Mouse (Mus musculus): ENCODE data around the gene Ntn1. TPM values are rescaled to one million over a fixed set of nuclear protein-coding genes. Genes with fewer than 3 reads are reported as not detected.

Gene Ntn1
- polyA plus RNA-seq, 1 experiment from 2014 or later: 25.7 TPM

- H3K4me1 ChIP-seq: peaks cover 13% of the 10 kb centered on the region; the same call in 1 of the 2 replicates
- no peaks in the 10 kb centered on the region for H3K9me3 ChIP-seq (replicated peaks)
- no peak for ATAC-seq (ENCODE audit: low FRiP score)
- H3K4me3 ChIP-seq (replicated peaks): no peak overlapping the region
- 85% methylated on average over 13 of the region's 13 CpGs for WGBS
- no peak overlapping the region for H3K4me2 ChIP-seq
- no peak overlapping the region for H3K27ac ChIP-seq (replicated peaks)
- H3K9ac ChIP-seq (replicated peaks): no peak overlapping the region
- no peaks in the 10 kb centered on the region for H3K36me3 ChIP-seq
- H3K27me3 ChIP-seq (replicated peaks): no peaks in the 10 kb centered on the region
These were observed 177.5 kb downstream of the Ntn1 start for GRCm38 (mm10) chr11:68223143-68223542.

GRCm38 (mm10) chr11:68222209-68222608 lies 178.4 kb downstream of the Ntn1 start:
- 94% methylated on average over 7 of the region's 7 CpGs for WGBS
- H3K4me3 ChIP-seq (replicated peaks): no peak overlapping the region
- H3K9me3 ChIP-seq (replicated peaks): no peaks in the 10 kb centered on the region
- H3K4me1 ChIP-seq: peaks cover 12% of the 10 kb centered on the region; the same call in 1 of the 2 replicates
- H3K4me2 ChIP-seq: no peak overlapping the region
- no peak overlapping the region for H3K27ac ChIP-seq (replicated peaks)
- H3K27me3 ChIP-seq (replicated peaks): no peaks in the 10 kb centered on the region
- ATAC-seq (ENCODE audit: low FRiP score): no peak
- H3K36me3 ChIP-seq: no peaks in the 10 kb centered on the region
- no peak overlapping the region for H3K9ac ChIP-seq (replicated peaks)

- Histone ChIP-seq H3K9ac (replicated peaks) (no peak overlapping the region), H3K36me3 (no peaks in the 10 kb centered on the region), H3K4me2 (no peak overlapping the region), H3K27ac (replicated peaks) (no peak overlapping the region), H3K4me1 (peaks cover 17% of the 10 kb centered on the region), H3K27me3 (replicated peaks) (no peaks in the 10 kb centered on the region), H3K9me3 (replicated peaks) (no peaks in the 10 kb centered on the region), H3K4me3 (replicated peaks) (no peak overlapping the region)
- WGBS: 94% methylated on average over 4 of the region's 4 CpGs
- no peak for ATAC-seq (ENCODE audit: low FRiP score)
These were observed 179.9 kb downstream of the Ntn1 start for GRCm38 (mm10) chr11:68220733-68221132.

GRCm38 (mm10) chr11:68216041-68216440 lies 184.6 kb downstream of the Ntn1 start:
- Histone ChIP-seq H3K4me3 (replicated peaks) (no peak overlapping the region), H3K36me3 (no peaks in the 10 kb centered on the region), H3K4me2 (no peak overlapping the region), H3K9ac (replicated peaks) (no peak overlapping the region), H3K9me3 (replicated peaks) (no peaks in the 10 kb centered on the region), H3K27ac (replicated peaks) (peak overlapping the region; percentile 42), H3K27me3 (replicated peaks) (no peaks in the 10 kb centered on the region), H3K4me1 (peaks cover 34% of the 10 kb centered on the region)
- WGBS: 39% methylated on average over 11 of the region's 11 CpGs
- no peak for ATAC-seq (ENCODE audit: low FRiP score)

- no peak overlapping the region for H3K9ac ChIP-seq (replicated peaks)
- H3K4me3 ChIP-seq (replicated peaks): no peak overlapping the region
- H3K27me3 ChIP-seq (replicated peaks): no peaks in the 10 kb centered on the region
- H3K4me1 ChIP-seq: peaks cover 34% of the 10 kb centered on the region
- peak; percentile 54; the same call in 1 of the 2 replicates for ATAC-seq (ENCODE audit: low FRiP score)
- H3K4me2 ChIP-seq: no peak overlapping the region
- H3K36me3 ChIP-seq: no peaks in the 10 kb centered on the region
- 17% methylated on average over 6 of the region's 6 CpGs for WGBS
- peak overlapping the region; percentile 42 for H3K27ac ChIP-seq (replicated peaks)
- no peaks in the 10 kb centered on the region for H3K9me3 ChIP-seq (replicated peaks)
These were observed 185.3 kb downstream of the Ntn1 start for GRCm38 (mm10) chr11:68215206-68215912.

- peak overlapping the region; percentile 42 for H3K27ac ChIP-seq (replicated peaks)
- WGBS: 35% methylated on average over 9 of the region's 9 CpGs
- H3K4me1 ChIP-seq: peaks cover 33% of the 10 kb centered on the region
- no peak overlapping the region for H3K4me3 ChIP-seq (replicated peaks)
- H3K4me2 ChIP-seq: no peak overlapping the region
- no peaks in the 10 kb centered on the region for H3K36me3 ChIP-seq
- ATAC-seq (ENCODE audit: low FRiP score): no peak
- no peak overlapping the region for H3K9ac ChIP-seq (replicated peaks)
- no peaks in the 10 kb centered on the region for H3K9me3 ChIP-seq (replicated peaks)
- no peaks in the 10 kb centered on the region for H3K27me3 ChIP-seq (replicated peaks)
These were observed 186.0 kb downstream of the Ntn1 start for GRCm38 (mm10) chr11:68214496-68215205.

- Histone ChIP-seq H3K27ac (replicated peaks) (no peak overlapping the region), H3K4me3 (replicated peaks) (no peak overlapping the region), H3K36me3 (no peaks in the 10 kb centered on the region), H3K4me1 (peaks cover 30% of the 10 kb centered on the region), H3K4me2 (no peak overlapping the region), H3K9me3 (replicated peaks) (no peaks in the 10 kb centered on the region), H3K9ac (replicated peaks) (no peak overlapping the region), H3K27me3 (replicated peaks) (no peaks in the 10 kb centered on the region)
- ATAC-seq (ENCODE audit: low FRiP score): no peak
- 74% methylated on average over 3 of the region's 3 CpGs for WGBS
These were observed 186.7 kb downstream of the Ntn1 start for GRCm38 (mm10) chr11:68213896-68214295.

- Histone ChIP-seq H3K4me2 (no peak overlapping the region), H3K36me3 (no peaks in the 10 kb centered on the region), H3K4me3 (replicated peaks) (no peak overlapping the region), H3K27ac (replicated peaks) (no peak overlapping the region), H3K9ac (replicated peaks) (no peak overlapping the region), H3K9me3 (replicated peaks) (no peaks in the 10 kb centered on the region), H3K4me1 (peaks cover 37% of the 10 kb centered on the region), H3K27me3 (replicated peaks) (no peaks in the 10 kb centered on the region)
- no peak for ATAC-seq (ENCODE audit: low FRiP score)
- 33% methylated on average over 8 of the region's 8 CpGs for WGBS
These were observed 188.6 kb downstream of the Ntn1 start for GRCm38 (mm10) chr11:68211924-68212578.

- H3K4me2 ChIP-seq: no peak overlapping the region
- no peak overlapping the region for H3K4me3 ChIP-seq (replicated peaks)
- no peaks in the 10 kb centered on the region for H3K36me3 ChIP-seq
- no peak for ATAC-seq (ENCODE audit: low FRiP score)
- H3K27me3 ChIP-seq (replicated peaks): no peaks in the 10 kb centered on the region
- WGBS: 96% methylated on average over 5 of the region's 5 CpGs
- H3K27ac ChIP-seq (replicated peaks): no peak overlapping the region
- peaks cover 26% of the 10 kb centered on the region for H3K4me1 ChIP-seq
- H3K9ac ChIP-seq (replicated peaks): no peak overlapping the region
- H3K9me3 ChIP-seq (replicated peaks): no peaks in the 10 kb centered on the region
These were observed 189.9 kb downstream of the Ntn1 start for GRCm38 (mm10) chr11:68210714-68211113.

- H3K9me3 ChIP-seq (replicated peaks): no peaks in the 10 kb centered on the region
- H3K27me3 ChIP-seq (replicated peaks): no peaks in the 10 kb centered on the region
- H3K4me2 ChIP-seq: no peak overlapping the region
- no peak for ATAC-seq (ENCODE audit: low FRiP score)
- no peaks in the 10 kb centered on the region for H3K36me3 ChIP-seq
- peaks cover 14% of the 10 kb centered on the region; the same call in 1 of the 2 replicates for H3K4me1 ChIP-seq
- H3K27ac ChIP-seq (replicated peaks): no peak overlapping the region
- 92% methylated on average over 4 of the region's 4 CpGs for WGBS
- H3K9ac ChIP-seq (replicated peaks): no peak overlapping the region
- no peak overlapping the region for H3K4me3 ChIP-seq (replicated peaks)
These were observed 191.1 kb downstream of the Ntn1 start for GRCm38 (mm10) chr11:68209506-68209905.

GRCm38 (mm10) chr11:68208582-68208981 lies 192.0 kb downstream of the Ntn1 start:
- no peaks in the 10 kb centered on the region for H3K36me3 ChIP-seq
- peaks cover 16% of the 10 kb centered on the region; the same call in 1 of the 2 replicates for H3K4me1 ChIP-seq
- H3K4me3 ChIP-seq (replicated peaks): no peak overlapping the region
- no peaks in the 10 kb centered on the region for H3K27me3 ChIP-seq (replicated peaks)
- 87% methylated on average over 1 of the region's 1 CpGs for WGBS
- no peaks in the 10 kb centered on the region for H3K9me3 ChIP-seq (replicated peaks)
- ATAC-seq (ENCODE audit: low FRiP score): no peak
- H3K27ac ChIP-seq (replicated peaks): 0 out of 2 replicates have a peak overlapping the region, but pooled peaks have one; percentile 13
- H3K9ac ChIP-seq (replicated peaks): no peak overlapping the region
- H3K4me2 ChIP-seq: no peak overlapping the region

Measured in neural tube, embryonic 15.5 days (tissue).